Mouse (Mus musculus) mouse embryonic stem cell (cell line): ENCODE results near the gene Susd2.

ENCODE experiments used
- in situ Hi-C, 2 experiments: fragments of 300-500 bp; cut with MboI; formaldehyde crosslinking; loops; 1 replicate in 1 of 2; 3 replicates in 1 of 2; pipeline ENCODE4 v1.14.3; 2019 to 2020; ENCODE audit warnings: low sequenced_read_pairs in 2 of 2, low pct_unique_long_range_greater_than_20kb in 1 of 2, mixed read lengths in 1 of 2; ENCODE audit not compliant: unreplicated experiment in 1 of 2

Gene Susd2

DNA sequence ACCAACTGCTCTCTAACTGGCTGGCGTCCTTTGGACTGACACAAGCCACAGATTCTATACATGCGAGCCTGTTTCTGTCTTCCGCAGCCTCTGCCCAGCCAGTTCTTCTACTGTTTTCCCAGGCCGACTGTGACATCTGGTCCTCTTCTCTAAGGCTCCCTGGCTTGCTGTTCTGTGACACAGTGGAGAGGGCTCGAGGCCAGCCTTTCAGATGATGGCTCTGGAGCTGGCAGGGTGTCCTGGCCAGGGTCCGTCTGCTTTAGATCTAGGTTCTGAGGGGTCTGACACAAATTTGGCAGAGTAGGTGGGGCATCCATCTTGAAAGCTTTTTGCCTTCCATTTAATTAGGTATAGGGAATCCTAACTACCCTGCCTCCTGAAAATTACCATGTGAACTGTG lies 17.6 kb upstream of the Susd2 start:
- in situ Hi-C loops = no loop called here

DNA sequence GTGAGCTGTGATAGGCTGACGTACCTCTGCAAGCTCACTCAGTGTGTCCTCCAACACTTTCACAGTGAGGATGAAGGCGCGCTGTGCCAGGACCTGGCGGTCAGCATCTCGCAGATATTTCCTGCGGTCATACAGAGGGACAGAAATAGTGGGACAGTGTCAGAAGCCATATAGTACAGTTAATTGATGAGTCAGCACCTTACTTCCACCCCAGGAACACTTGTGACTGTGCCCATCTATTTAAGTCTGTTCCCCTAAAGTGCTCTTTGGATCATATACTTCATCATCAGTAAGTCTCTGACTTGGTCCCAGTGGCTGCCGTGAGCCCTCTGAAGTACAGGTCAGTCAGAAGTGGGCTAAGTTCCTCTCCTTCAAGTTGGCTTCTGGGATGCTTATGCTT lies 14.0 kb upstream of the Susd2 start:
- in situ Hi-C loops = no loop called here

GRCm38 (mm10) chr10:75657165-75657564 lies 13.4 kb upstream of the Susd2 start:
- in situ Hi-C loops = no loop called here

DNA sequence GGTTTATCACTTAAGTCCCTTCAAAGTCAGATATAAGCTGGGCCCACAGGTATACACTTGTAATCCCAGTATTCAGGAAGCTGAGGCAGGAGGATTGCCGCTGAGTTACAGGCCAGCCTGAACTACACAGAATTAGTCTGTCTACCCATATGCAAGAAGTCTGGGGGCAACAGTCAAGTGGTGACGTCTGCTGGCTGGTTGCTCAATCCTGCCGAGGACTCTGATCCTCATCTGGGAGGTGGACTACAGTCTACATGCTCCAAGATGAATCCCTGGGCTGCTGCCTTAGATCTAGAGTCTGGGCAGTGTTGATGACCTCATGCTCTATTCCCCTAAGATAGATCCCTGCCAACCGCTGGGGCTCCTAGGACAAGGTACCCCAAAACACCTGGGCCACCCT lies 10.2 kb upstream of the Susd2 start:
- in situ Hi-C loops = no loop called here

DNA sequence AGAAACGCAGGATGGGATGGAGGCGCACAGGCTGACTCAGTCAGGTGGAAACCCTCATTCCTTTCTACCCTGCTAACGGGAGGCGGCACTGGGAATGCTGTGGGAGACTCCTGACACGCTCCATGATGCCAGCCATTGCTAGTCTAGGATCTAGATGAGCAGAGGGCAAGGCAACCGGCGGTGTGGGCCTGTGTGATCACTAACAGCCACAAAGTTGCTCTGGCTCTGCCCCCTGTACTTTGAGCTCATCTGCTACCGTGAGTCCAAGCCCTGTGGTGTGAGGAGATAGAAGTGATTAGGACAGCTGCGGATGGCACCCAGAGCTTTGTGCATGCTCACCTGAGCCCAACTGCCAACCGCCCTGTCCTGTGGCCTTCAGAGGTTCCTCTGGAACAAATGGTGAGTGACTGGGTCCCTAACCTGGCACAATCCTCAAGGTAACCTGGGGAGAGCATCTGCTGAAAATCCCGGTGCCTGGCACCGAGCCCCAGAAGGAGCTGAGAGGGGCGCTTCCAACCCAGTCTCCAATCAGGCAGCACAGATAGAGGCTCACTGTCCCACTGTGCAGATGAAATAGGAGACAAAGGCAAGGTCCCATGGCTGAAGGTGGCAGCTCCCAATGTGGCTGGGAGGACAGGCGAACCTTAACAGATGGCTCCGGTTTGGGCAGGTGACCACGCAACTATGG lies 7.7 kb upstream of the Susd2 start:
- in situ Hi-C loops = no loop called here

DNA sequence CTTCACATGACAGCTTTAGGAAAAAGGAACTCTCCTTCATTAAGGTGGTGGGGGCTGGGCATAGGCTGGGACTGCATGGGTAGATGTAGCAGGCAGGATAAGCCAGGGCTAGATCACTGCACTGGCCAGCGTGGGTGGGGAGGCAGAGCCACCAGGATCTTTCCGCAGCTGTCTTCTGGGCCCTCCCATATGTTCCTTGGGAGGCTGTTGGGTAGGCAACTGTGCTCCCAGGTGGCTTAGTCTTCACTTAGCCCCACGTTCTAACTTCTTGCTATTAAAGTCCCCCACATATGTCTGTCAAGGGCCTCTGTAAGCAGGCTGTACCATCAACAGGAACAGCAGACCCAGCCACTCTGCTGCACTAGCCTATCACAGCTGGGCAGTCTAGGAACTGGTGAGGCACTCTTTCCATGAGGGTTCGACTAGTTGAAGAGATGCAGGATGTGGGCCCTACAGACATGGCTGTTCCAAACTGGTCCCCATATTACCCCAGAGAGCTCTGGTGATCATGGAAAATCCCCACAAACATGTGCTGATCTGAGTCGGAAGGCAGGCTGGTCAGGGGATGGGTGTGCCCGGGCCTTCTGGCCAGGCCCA lies 6.6 kb upstream of the Susd2 start:
- in situ Hi-C loops = no loop called here

DNA sequence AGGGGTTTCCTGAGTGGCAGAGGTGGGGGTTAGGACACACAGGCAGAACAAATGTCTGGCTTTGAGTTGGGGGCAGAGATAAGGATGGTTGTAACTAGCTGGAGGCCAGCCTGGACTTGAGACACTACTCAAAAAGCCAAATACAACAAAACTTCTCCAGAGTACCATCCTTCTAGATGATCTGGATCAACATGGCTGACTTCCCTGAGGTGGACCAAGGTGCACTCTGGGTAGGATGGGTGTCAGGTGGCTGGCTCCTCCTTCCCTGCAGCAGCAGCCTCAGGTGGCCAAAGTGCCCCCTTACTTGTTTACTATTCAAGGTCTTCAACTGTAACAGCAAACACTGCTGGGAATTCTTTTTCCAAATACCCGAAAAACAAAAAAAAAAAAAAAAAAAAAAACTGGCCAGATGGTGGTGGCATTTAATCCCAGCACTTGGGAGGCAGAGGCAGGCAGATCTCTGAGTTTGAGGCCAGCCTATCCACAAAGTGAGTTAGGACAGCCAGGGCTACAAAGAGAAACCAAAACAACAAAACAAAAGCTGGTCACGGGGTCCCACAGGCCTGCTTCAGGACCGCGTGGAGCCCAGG lies 5.7 kb upstream of the Susd2 start:
- in situ Hi-C loops = no loop called here

- in situ Hi-C loops = no loop called here
Observed at GRCm38 (mm10) chr10:75649001-75649400, 5.2 kb upstream of the Susd2 start.

DNA sequence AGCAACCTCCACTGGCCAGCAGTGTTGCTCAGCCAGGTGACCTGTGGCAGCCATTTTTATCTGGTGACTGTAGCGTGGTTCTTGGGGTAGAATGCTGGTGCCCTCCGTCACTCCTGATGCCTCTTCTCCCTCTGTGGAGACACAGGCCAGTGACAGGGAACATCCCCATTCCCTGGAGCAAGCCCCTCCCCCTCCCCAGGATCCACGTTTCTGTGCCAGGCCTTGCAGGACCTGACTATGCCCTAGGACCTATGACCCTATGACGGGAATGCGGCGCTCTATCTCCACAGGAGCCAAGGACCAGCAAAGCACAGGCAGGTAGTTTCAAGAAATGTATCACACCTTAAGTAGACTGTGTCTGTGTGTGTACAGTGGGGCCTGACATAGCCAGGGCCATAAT lies 4.3 kb upstream of the Susd2 start:
- in situ Hi-C loops = no loop called here

GRCm38 (mm10) chr10:75647362-75647761 lies 3.6 kb upstream of the Susd2 start:
- in situ Hi-C loops = no loop called here

GRCm38 (mm10) chr10:75646406-75646805 lies 2.6 kb upstream of the Susd2 start:
- in situ Hi-C loops = no loop called here

DNA sequence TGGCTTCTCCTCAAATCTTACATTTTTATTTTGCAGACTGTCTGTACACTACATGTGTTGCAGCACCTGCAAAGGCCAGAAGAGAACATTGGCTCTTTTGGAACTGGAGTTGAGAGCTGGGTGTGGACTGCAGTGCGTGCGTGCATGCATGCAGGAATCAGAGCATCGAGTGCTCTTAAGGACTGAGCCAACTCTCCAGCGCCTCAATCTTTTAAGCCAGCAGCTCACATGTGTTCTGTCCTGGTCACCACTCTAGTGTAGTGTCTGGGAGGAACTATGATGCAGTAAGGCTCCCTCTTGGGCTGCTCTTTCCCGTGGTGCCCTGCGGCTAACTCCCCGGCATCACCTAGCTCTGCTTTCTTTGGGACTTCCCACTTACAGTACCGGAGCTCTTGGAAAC lies 1.8 kb upstream of the Susd2 start:
- in situ Hi-C loops = no loop called here

DNA sequence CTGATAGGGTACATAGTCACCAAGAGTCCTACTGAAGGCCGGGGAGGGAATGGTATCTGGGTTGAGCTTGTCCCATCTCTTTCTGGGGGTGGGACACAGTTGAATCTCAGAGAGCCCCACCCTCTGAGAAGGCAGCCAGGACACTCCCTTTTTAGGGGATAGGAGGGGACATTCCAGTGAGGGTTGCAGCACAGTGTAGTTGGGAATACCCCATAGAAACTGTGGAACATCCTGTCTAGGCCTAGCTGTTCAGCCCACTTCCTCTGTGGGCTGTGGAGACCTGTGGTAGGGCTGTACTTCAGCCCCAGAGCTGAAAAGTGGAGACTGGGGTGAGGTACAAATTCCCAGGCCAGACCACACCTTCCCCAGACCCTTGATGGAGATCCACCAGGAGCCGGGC lies 917 bp downstream of the Susd2 start:
- in situ Hi-C loops = no loop called here

- in situ Hi-C loops = no loop called here
Observed at GRCm38 (mm10) chr10:75642436-75642835, 1.4 kb downstream of the Susd2 start.

DNA sequence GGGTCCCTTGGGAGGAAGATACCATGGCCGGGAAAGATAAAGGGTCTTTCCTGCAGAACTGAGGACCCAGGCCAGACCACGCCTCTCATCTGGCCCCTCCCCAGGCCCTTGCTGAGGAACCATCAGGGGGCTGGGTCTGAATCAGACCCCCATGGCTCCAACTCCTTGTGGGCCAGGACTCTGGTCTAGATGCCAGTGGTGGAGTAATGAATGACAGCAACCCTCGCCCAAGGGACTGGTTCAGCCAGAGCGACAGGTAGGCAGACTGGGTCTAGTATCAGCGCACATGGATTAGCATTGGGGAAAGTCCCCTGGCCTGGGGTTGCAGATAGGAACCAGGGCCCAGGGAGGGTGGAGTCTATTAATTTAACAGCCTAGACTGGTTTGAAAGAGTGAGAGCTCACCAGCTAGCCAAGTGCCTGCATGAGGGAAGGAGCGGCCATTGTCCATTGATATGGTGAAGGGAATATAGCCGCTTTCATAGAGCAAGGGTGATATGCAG lies 2.0 kb downstream of the Susd2 start:
- in situ Hi-C loops = no loop called here

GRCm38 (mm10) chr10:75637711-75638110 lies 6.1 kb downstream of the Susd2 start:
- in situ Hi-C loops = no loop called here

GRCm38 (mm10) chr10:75636084-75636786 lies 7.6 kb downstream of the Susd2 start:
- in situ Hi-C loops = no loop called here

GRCm38 (mm10) chr10:75635693-75636055 lies 8.1 kb downstream of the Susd2 start:
- in situ Hi-C loops = no loop called here

DNA sequence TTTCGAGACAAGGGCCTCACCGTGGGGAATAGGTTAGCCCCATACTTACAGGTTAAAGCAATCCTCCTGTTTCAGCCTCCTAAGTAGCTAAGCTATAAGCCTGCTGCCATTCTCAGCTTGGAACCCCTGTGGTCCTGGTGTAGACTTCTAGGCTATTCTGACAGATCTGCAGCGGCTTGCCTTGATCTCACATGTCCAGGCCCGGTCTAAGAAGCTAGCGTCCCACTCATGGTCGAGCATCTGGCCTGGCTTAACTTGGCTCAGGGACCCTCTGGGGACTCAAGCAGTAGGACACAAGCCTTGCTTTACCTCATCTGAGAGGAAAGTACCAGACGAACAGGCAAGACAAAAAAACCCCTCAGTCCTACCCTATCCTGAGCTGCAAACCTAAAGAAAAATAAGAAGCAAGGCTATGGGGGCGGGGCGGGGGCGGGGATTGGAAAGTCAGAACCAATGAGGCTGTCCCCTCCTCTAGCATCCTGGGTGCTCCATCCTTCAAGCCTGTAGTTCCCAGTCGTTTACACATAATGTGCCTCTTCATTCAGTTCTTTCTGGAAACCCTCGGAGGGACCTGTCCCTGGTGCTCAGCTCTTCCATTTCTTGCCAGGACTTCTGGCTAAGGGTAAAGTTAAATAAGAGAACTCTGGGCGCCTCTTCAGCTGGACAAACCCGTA lies 8.7 kb downstream of the Susd2 start:
- in situ Hi-C loops = no loop called here
